30 mouse cellular contexts compared by ENCODE assay signal in genomic region chr15:83467232-83467966, GRCm38 (mm10). TPM values are rescaled to one million over a fixed set of nuclear protein-coding genes. Genes with fewer than 3 reads are reported as not detected.
A peak's percentile ranks its signal among the peaks of the same experiment; 100 is the strongest.
DNase-seq lines count a peak whose midpoint lies in the region; ATAC-seq and TF ChIP-seq lines count a peak whose summit lies in the region.
"Had no signal": no experiment of that assay in that cellular context is flagged by ENCODE, and none has a peak within 500 bp of the region (broad histone marks: within the 10 kb centered on the region; RNA-seq: fewer than 3 reads in every experiment).

No protein-coding gene starts in this region.

- no peak for ATAC-seq in kidney, embryonic 14.5 days (ENCODE audit: low FRiP score, low TSS enrichment)
- no peak for ATAC-seq in midbrain, embryonic 11.5 days (ENCODE audit: low FRiP score)
- no peak for ATAC-seq in midbrain, embryonic 13.5 days
- no peak for ATAC-seq in stomach, postnatal 0 days (ENCODE audit: low FRiP score, low TSS enrichment)
- ATAC-seq in hindbrain, embryonic 14.5 days (ENCODE audit: low FRiP score): no peak
- ATAC-seq: activated CD4-positive, CD25-positive, alpha-beta regulatory T cell, adult 4 months; forebrain, embryonic 16.5 days; hindbrain, embryonic 16.5 days; intestine, embryonic 15.5 days; midbrain, embryonic 16.5 days had no signal

- H3K36me3 ChIP-seq in kidney, embryonic 14.5 days (ENCODE audit: control insufficient read depth, insufficient read depth, low read length): no peaks in the 10 kb centered on the region
- H3K36me3 ChIP-seq in midbrain, embryonic 11.5 days (ENCODE audit: control insufficient read depth, insufficient read depth, low read length): no peaks in the 10 kb centered on the region
- H3K36me3 ChIP-seq in midbrain, embryonic 13.5 days: no peaks in the 10 kb centered on the region
- H3K36me3 ChIP-seq in stomach, postnatal 0 days (ENCODE audit: control insufficient read depth, insufficient read depth, low read length): no peaks in the 10 kb centered on the region
- H3K36me3 ChIP-seq in hindbrain, embryonic 14.5 days (replicated peaks; ENCODE audit: control insufficient read depth, insufficient read depth): no peaks in the 10 kb centered on the region
- H3K36me3 ChIP-seq: heart, embryonic 12.5 days; intestine, embryonic 15.5 days had no signal

- H3K4me1 ChIP-seq in kidney, embryonic 14.5 days (ENCODE audit: control insufficient read depth, insufficient read depth, low read length): peaks cover 14% of the 10 kb centered on the region; the same call in 1 of the 2 replicates
- peaks cover 12% of the 10 kb centered on the region; the same call in 1 of the 2 replicates for H3K4me1 ChIP-seq in midbrain, embryonic 11.5 days (ENCODE audit: control insufficient read depth, insufficient read depth, low read length)
- peaks cover 14% of the 10 kb centered on the region for H3K4me1 ChIP-seq in midbrain, embryonic 13.5 days (replicated peaks)
- H3K4me1 ChIP-seq in stomach, postnatal 0 days (replicated peaks; ENCODE audit: control insufficient read depth, insufficient read depth): no peaks in the 10 kb centered on the region; the same call in 1 of the 2 replicates
- peaks cover 7% of the 10 kb centered on the region; the same call in 1 of the 2 replicates for H3K4me1 ChIP-seq in hindbrain, embryonic 14.5 days (replicated peaks; ENCODE audit: control insufficient read depth, insufficient read depth, low read length)

- no peak for TF ChIP-seq EP300 in stomach, postnatal 0 days (optimal IDR thresholded peaks at IDR 0.05)

- no peak overlapping the region for H3K4me3 ChIP-seq in kidney, embryonic 14.5 days (ENCODE audit: low read length)
- H3K4me3 ChIP-seq in midbrain, embryonic 11.5 days (ENCODE audit: low read depth, low read length): no peak overlapping the region
- H3K4me3 ChIP-seq in midbrain, embryonic 13.5 days (replicated peaks): no peak overlapping the region
- no peak overlapping the region for H3K4me3 ChIP-seq in stomach, postnatal 0 days (ENCODE audit: low read depth, low read length)
- no peak overlapping the region for H3K4me3 ChIP-seq in hindbrain, embryonic 14.5 days (replicated peaks; ENCODE audit: low read length)
- H3K4me3 ChIP-seq: erythroblast, embryonic 14.5 days; gastrocnemius, adult 2 months; heart, adult 2 months; heart, embryonic 12.5 days; intestine, embryonic 15.5 days; layer of hippocampus, adult 2 months had no signal

- H3K9me3 ChIP-seq in kidney, embryonic 14.5 days (ENCODE audit: control insufficient read depth, low read length): no peaks in the 10 kb centered on the region
- no peaks in the 10 kb centered on the region for H3K9me3 ChIP-seq in midbrain, embryonic 11.5 days (ENCODE audit: control insufficient read depth, low read length)
- no peaks in the 10 kb centered on the region for H3K9me3 ChIP-seq in midbrain, embryonic 13.5 days
- no peaks in the 10 kb centered on the region for H3K9me3 ChIP-seq in stomach, postnatal 0 days (ENCODE audit: control insufficient read depth, low read length)
- H3K9me3 ChIP-seq in hindbrain, embryonic 14.5 days (ENCODE audit: control insufficient read depth, low read length): no peaks in the 10 kb centered on the region
- H3K9me3 ChIP-seq: heart, embryonic 12.5 days; intestine, embryonic 15.5 days had no signal

- H3K27ac ChIP-seq in kidney, embryonic 14.5 days (ENCODE audit: low read depth, low read length): no peak overlapping the region
- H3K27ac ChIP-seq in midbrain, embryonic 11.5 days (ENCODE audit: low read depth, low read length): no peak overlapping the region
- no peak overlapping the region for H3K27ac ChIP-seq in midbrain, embryonic 13.5 days
- no peak overlapping the region for H3K27ac ChIP-seq in stomach, postnatal 0 days (replicated peaks)
- no peak overlapping the region for H3K27ac ChIP-seq in hindbrain, embryonic 14.5 days
- H3K27ac ChIP-seq: intestine, embryonic 15.5 days; layer of hippocampus, adult 2 months; liver, embryonic 14.5 days had no signal

- TF ChIP-seq CTCF in stomach, postnatal 0 days (IDR thresholded peaks at IDR 0.05; ENCODE audit: low read depth): no peak

- H3K9ac ChIP-seq in kidney, embryonic 14.5 days (ENCODE audit: low read depth, low read length): no peak overlapping the region
- H3K9ac ChIP-seq in midbrain, embryonic 11.5 days (ENCODE audit: low read length): no peak overlapping the region
- no peak overlapping the region for H3K9ac ChIP-seq in midbrain, embryonic 13.5 days (replicated peaks)
- no peak overlapping the region for H3K9ac ChIP-seq in stomach, postnatal 0 days (ENCODE audit: low read length)
- H3K9ac ChIP-seq in hindbrain, embryonic 14.5 days: no peak overlapping the region
- H3K9ac ChIP-seq: heart, embryonic 12.5 days; intestine, embryonic 15.5 days; liver, embryonic 14.5 days had no signal

- DNase-seq in heart, adult 11 months: peak; percentile 90
- DNase-seq in heart, postnatal 10 days: no peak
- DNase-seq in kidney, postnatal 10 days: peak; percentile 34
- peak; percentile 64 for DNase-seq in midbrain, embryonic 11.5 days (ENCODE audit: low spot score, missing footprints)
- peak; percentile 54 for DNase-seq in stomach, postnatal 0 days (ENCODE audit: low spot score)
- DNase-seq in hindbrain, embryonic 14.5 days (ENCODE audit: low spot score): no peak
- DNase-seq: adrenal gland, adult 2 months; adrenal gland, postnatal 36 days; cerebellum, adult 18-20 months; cerebellum, postnatal 10 days; gastrocnemius, adult 2 months; gastrocnemius, postnatal 36 days; left cerebral cortex, postnatal 4 days; lung, adult 2 months; right cerebral cortex, postnatal 25 days; spleen, adult 18-20 months had no signal

- intact Hi-C loops in heart, postnatal 10 days (cut with DNase I): no loop called here

- no peak overlapping the region for H3K4me2 ChIP-seq in kidney, embryonic 14.5 days (replicated peaks; ENCODE audit: low read depth, low read length)
- no peak overlapping the region for H3K4me2 ChIP-seq in midbrain, embryonic 11.5 days
- H3K4me2 ChIP-seq in midbrain, embryonic 13.5 days (replicated peaks): no peak overlapping the region
- no peak overlapping the region for H3K4me2 ChIP-seq in stomach, postnatal 0 days (replicated peaks; ENCODE audit: low read depth)
- no peak overlapping the region for H3K4me2 ChIP-seq in hindbrain, embryonic 14.5 days (replicated peaks)
- H3K4me2 ChIP-seq: heart, embryonic 12.5 days; intestine, embryonic 15.5 days had no signal

- no peaks in the 10 kb centered on the region for H3K27me3 ChIP-seq in kidney, embryonic 14.5 days (ENCODE audit: control insufficient read depth, insufficient read depth, low read length)
- H3K27me3 ChIP-seq in midbrain, embryonic 11.5 days (ENCODE audit: control insufficient read depth, insufficient read depth, low read length): no peaks in the 10 kb centered on the region
- peaks cover 7% of the 10 kb centered on the region; the same call in 1 of the 2 replicates for H3K27me3 ChIP-seq in midbrain, embryonic 13.5 days
- H3K27me3 ChIP-seq in stomach, postnatal 0 days (ENCODE audit: control insufficient read depth, insufficient read depth, low read length): no peaks in the 10 kb centered on the region
- no peaks in the 10 kb centered on the region for H3K27me3 ChIP-seq in hindbrain, embryonic 14.5 days (ENCODE audit: control insufficient read depth, insufficient read depth, low read length)
- H3K27me3 ChIP-seq: heart, embryonic 12.5 days; intestine, embryonic 15.5 days had no signal

- whole genome bisulfite sequencing in kidney, embryonic 14.5 days: 70% methylated on average over 9 of the region's 9 CpGs
- WGBS in midbrain, embryonic 11.5 days: 87% methylated on average over 9 of the region's 9 CpGs
- 89% methylated on average over 9 of the region's 9 CpGs for WGBS in midbrain, embryonic 13.5 days
- 50% methylated on average over 9 of the region's 9 CpGs for WGBS in stomach, postnatal 0 days
- WGBS in hindbrain, embryonic 14.5 days: 89% methylated on average over 9 of the region's 9 CpGs

RNA-seq across cellular contexts. Expression of gene Pacsin2, which starts 3.0 kb away (rescaled TPM):
- 100 to 1,000 TPM; 162 to 168 TPM for total RNA-seq in heart, postnatal 10 days (2021)
- 37.9 and 64.2 TPM in 2 replicates for polyA plus RNA-seq in kidney, embryonic 14.5 days (2014; fragmentation: Nextera tagmentation; extraction: Ambion mirVana)
- polyA plus RNA-seq in midbrain, embryonic 11.5 days (2014; fragmentation: Nextera tagmentation; extraction: Ambion mirVana): 36.3 and 36.5 TPM in 2 replicates
- polyA plus RNA-seq in midbrain, embryonic 13.5 days (2015; fragmentation: Nextera tagmentation; extraction: Ambion mirVana): 25.4 and 27.1 TPM in 2 replicates
- polyA plus RNA-seq in stomach, postnatal 0 days (2015; fragmentation: Nextera tagmentation; extraction: Ambion mirVana): 42.5 and 46.6 TPM in 2 replicates
- 20.5 and 21.5 TPM in 2 replicates for polyA plus RNA-seq in hindbrain, embryonic 14.5 days (2014; fragmentation: Nextera tagmentation; extraction: Ambion mirVana)

RNA-seq across cellular contexts. Expression of gene Ttll1, which starts 43.3 kb away (rescaled TPM):
- 10 to 100 TPM; 36.9 to 37.0 TPM for total RNA-seq in heart, postnatal 10 days (2021)
- polyA plus RNA-seq in kidney, embryonic 14.5 days (2014; fragmentation: Nextera tagmentation; extraction: Ambion mirVana): 14.8 and 19.8 TPM in 2 replicates
- 32.2 and 34.6 TPM in 2 replicates for polyA plus RNA-seq in midbrain, embryonic 11.5 days (2014; fragmentation: Nextera tagmentation; extraction: Ambion mirVana)
- 100 and 105 TPM in 2 replicates for polyA plus RNA-seq in midbrain, embryonic 13.5 days (2015; fragmentation: Nextera tagmentation; extraction: Ambion mirVana)
- polyA plus RNA-seq in stomach, postnatal 0 days (2015; fragmentation: Nextera tagmentation; extraction: Ambion mirVana): 10.2 and 11.4 TPM in 2 replicates
- polyA plus RNA-seq in hindbrain, embryonic 14.5 days (2014; fragmentation: Nextera tagmentation; extraction: Ambion mirVana): 59.5 and 74.7 TPM in 2 replicates

RNA-seq across cellular contexts. Expression of gene Bik, which starts 59.3 kb away (rescaled TPM):
- total RNA-seq in heart, postnatal 10 days (2021): 10 to 100 TPM; 19.4 to 19.7 TPM
- 12.3 and 12.6 TPM in 2 replicates for polyA plus RNA-seq in kidney, embryonic 14.5 days (2014; fragmentation: Nextera tagmentation; extraction: Ambion mirVana)
- polyA plus RNA-seq in midbrain, embryonic 11.5 days (2014; fragmentation: Nextera tagmentation; extraction: Ambion mirVana): 2.3 and 2.8 TPM in 2 replicates
- polyA plus RNA-seq in midbrain, embryonic 13.5 days (2015; fragmentation: Nextera tagmentation; extraction: Ambion mirVana): 0.80 and 1.2 TPM in 2 replicates
- polyA plus RNA-seq in stomach, postnatal 0 days (2015; fragmentation: Nextera tagmentation; extraction: Ambion mirVana): 4.2 and 5.2 TPM in 2 replicates
- polyA plus RNA-seq in hindbrain, embryonic 14.5 days (2014; fragmentation: Nextera tagmentation; extraction: Ambion mirVana): 0.84 and 1.1 TPM in 2 replicates
- total RNA-seq: hematopoietic stem cell, adult 5-6 weeks; layer of hippocampus, adult 2 months; layer of hippocampus, postnatal 25 days; left cerebral cortex, postnatal 4 days had no signal
- polyA plus RNA-seq: erythroblast, embryonic 14.5 days had no signal

Comparison
In these comparisons a context has a peak if more than half of its experiments do, and no peak if none do; other contexts are left out.
1. DNase-seq: peak in heart, adult 11 months (single experiment), kidney, postnatal 10 days (single experiment), midbrain, embryonic 11.5 days (single experiment) and stomach, postnatal 0 days (single experiment); none in heart, postnatal 10 days (0 of 2) and hindbrain, embryonic 14.5 days (single experiment).